Mouse (Mus musculus) myocyte (in vitro differentiated cells): ENCODE measurements at regions not wholly inside any gene's neighbourhood (a gene's known extent, or its start where the extent isn't known, plus 50 kb on each side); places are given as distances from the start of the nearest gene placed in this dataset.

Experiments used
- H3K27me3 ChIP-seq: one replicate; pipeline ENCODE4 v1.6.1; 2011; ENCODE audit not compliant: control insufficient read depth, insufficient read depth, insufficient read length
- H3K36me3 ChIP-seq: one replicate; pipeline ENCODE4 v1.6.1; 2011; ENCODE audit not compliant: control insufficient read depth, insufficient read depth
- H3K4me2 ChIP-seq: one replicate; pipeline ENCODE4 v1.6.1; 2011; ENCODE audit warnings: low read depth, control low read depth
- H3K4me3 ChIP-seq: one replicate; pipeline ENCODE4 v1.5.1; 2011; ENCODE audit warnings: mild to moderate bottlenecking, control low read depth, moderate library complexity
- H3K79me2 ChIP-seq: one replicate; pipeline ENCODE4 v1.6.1; 2011; ENCODE audit not compliant: control insufficient read depth, insufficient read depth
- H3ac ChIP-seq: one replicate; pipeline ENCODE4 v1.6.1; 2011; ENCODE audit not compliant: control insufficient read depth, insufficient read length
- CEBPB ChIP-seq: IDR thresholded peaks from 2 replicates; pipeline ENCODE4 v1.6.1; 2011; ENCODE audit warnings: mild to moderate bottlenecking, moderate library complexity; ENCODE audit not compliant: poor library complexity, insufficient read depth, severe bottlenecking
- E2F4 ChIP-seq: IDR thresholded peaks from one replicate; pipeline ENCODE4 v1.6.1; 2011; ENCODE audit warnings: mild to moderate bottlenecking, control low read depth, moderate library complexity; ENCODE audit not compliant: insufficient read depth
- MAX ChIP-seq: IDR thresholded peaks from one replicate; pipeline ENCODE4 v1.6.1; 2011; ENCODE audit warnings: low read depth, mild to moderate bottlenecking, control low read depth
- MYOD1 ChIP-seq, 3 experiments: IDR thresholded peaks; one replicate each; pipeline ENCODE4 v1.6.1; 2011; ENCODE audit warnings: control low read depth in 2 of 3, low read depth in 2 of 3, mild to moderate bottlenecking in 2 of 3, moderate library complexity in 1 of 3; ENCODE audit not compliant: insufficient read length in 2 of 3, control insufficient read depth in 1 of 3
- MYOG ChIP-seq, 3 experiments: IDR thresholded peaks; one replicate each; pipeline ENCODE4 v1.6.1; 2011; ENCODE audit warnings: control low read depth in 2 of 3, low read depth in 2 of 3, mild to moderate bottlenecking in 2 of 3; ENCODE audit not compliant: insufficient read length in 2 of 3, control insufficient read depth in 1 of 3, insufficient read depth in 1 of 3
- POLR2A ChIP-seq: IDR thresholded peaks from one replicate; pipeline ENCODE4 v1.6.1; 2011; ENCODE audit warnings: low read depth, mild to moderate bottlenecking, control low read depth, moderate library complexity; ENCODE audit not compliant: insufficient read length
- POLR2AphosphoS2 ChIP-seq: IDR thresholded peaks from one replicate; pipeline ENCODE4 v1.6.1; 2011; ENCODE audit warnings: low read depth, control low read depth; ENCODE audit not compliant: insufficient read length
- REST ChIP-seq: IDR thresholded peaks from one replicate; pipeline ENCODE4 v1.6.1; 2011; ENCODE audit warnings: mild to moderate bottlenecking, control low read depth, moderate library complexity; ENCODE audit not compliant: insufficient read depth, insufficient read length
- SRF ChIP-seq: IDR thresholded peaks from one replicate; pipeline ENCODE4 v1.6.1; 2011; ENCODE audit warnings: low read depth; ENCODE audit not compliant: control insufficient read depth, insufficient read length
- TCF12 ChIP-seq: IDR thresholded peaks from one replicate; pipeline ENCODE4 v1.6.1; 2011; ENCODE audit warnings: mild to moderate bottlenecking, control low read depth; ENCODE audit not compliant: poor library complexity, insufficient read depth, severe bottlenecking
- TCF3 ChIP-seq: IDR thresholded peaks from one replicate; pipeline ENCODE4 v1.6.1; 2011; ENCODE audit warnings: low read depth, control low read depth; ENCODE audit not compliant: insufficient read length
- USF1 ChIP-seq: IDR thresholded peaks from one replicate; pipeline ENCODE4 v1.6.1; 2011; ENCODE audit warnings: low read depth, mild to moderate bottlenecking, control low read depth, moderate library complexity

DNA sequence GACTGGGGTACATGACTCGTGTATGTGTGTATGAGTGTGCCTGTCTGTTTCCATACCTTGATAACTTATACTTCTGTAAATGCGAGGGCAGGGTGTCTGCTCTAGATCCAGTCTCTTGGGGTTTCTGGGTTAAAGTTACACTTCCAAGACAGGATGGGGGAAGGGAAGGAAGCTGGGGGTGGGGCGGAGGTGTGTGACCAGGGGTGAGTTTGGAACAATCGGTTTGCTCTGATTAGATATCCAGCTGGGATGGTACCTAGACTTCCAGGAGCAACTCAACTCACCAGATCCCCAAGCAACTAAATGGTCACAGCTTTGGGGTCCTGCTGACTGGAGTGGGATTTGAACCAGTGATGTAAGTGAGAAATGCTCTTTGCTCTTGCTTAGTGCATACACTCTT, 551.6 kb downstream of the Bcl11a start:
- no peak overlapping the region for H3ac ChIP-seq
- H3K4me2 ChIP-seq, result no peak overlapping the region
- H3K27me3 ChIP-seq, result no peaks in the 10 kb centered on the region
- TF ChIP-seq TCF12 (no peak), MAX (no peak), CEBPB (no peak), REST (no peak), USF1 (no peak), POLR2AphosphoS2 (no peak), MYOG (IDR thresholded peaks at IDR 0.05; ENCODE audit: control insufficient read depth in 1 of 3, insufficient read depth in 1 of 3, insufficient read length in 2 of 3, low read depth in 2 of 3) (no peak), SRF (no peak), MYOD1 (IDR thresholded peaks at IDR 0.05; ENCODE audit: control insufficient read depth in 1 of 3, insufficient read length in 2 of 3, low read depth in 2 of 3) (no peak), POLR2A (no peak), E2F4 (no peak), TCF3 (no peak)
- no peaks in the 10 kb centered on the region for H3K36me3 ChIP-seq
- no peak overlapping the region for H3K4me3 ChIP-seq
- H3K79me2 ChIP-seq, result no peaks in the 10 kb centered on the region

- no peaks in the 10 kb centered on the region for H3K79me2 ChIP-seq
- H3K4me3 ChIP-seq, result no peak overlapping the region
- TF ChIP-seq MYOG (IDR thresholded peaks at IDR 0.05; ENCODE audit: control insufficient read depth in 1 of 3, insufficient read depth in 1 of 3, insufficient read length in 2 of 3, low read depth in 2 of 3), result no peak
- TF ChIP-seq TCF3, result no peak
- TF ChIP-seq TCF12, result no peak
- TF ChIP-seq E2F4, result no peak
- TF ChIP-seq POLR2A, result no peak
- TF ChIP-seq SRF, result no peak
- no peak for TF ChIP-seq REST
- no peak for TF ChIP-seq CEBPB
- no peak overlapping the region for H3K4me2 ChIP-seq
- H3K27me3 ChIP-seq, result no peaks in the 10 kb centered on the region
- no peaks in the 10 kb centered on the region for H3K36me3 ChIP-seq
- no peak overlapping the region for H3ac ChIP-seq
Observed at GRCm38 (mm10) chr11:24630403-24630900, 552.6 kb downstream of the Bcl11a start.

DNA sequence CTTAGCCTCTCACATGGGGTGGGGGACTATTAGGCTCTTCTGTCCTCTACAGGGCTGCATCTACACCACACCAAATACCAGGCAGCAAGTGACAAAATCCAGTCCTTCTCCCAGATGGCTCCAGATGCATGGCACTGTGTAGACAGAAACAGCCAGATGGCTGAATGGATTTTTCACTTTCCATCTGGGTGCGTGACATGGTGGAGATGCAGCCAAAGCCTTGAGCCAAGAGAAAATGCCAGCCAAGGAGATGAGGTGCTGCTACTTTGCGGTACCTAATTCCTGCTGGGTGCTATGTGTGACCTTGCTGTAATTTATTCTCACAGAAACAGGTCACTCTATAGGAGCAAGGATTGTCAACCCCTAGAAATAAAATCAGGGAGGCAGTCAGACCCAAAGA, 553.8 kb downstream of the Bcl11a start:
- H3K79me2 ChIP-seq, result no peaks in the 10 kb centered on the region
- H3K27me3 ChIP-seq, result no peaks in the 10 kb centered on the region
- H3K4me3 ChIP-seq, result no peak overlapping the region
- H3ac ChIP-seq, result no peak overlapping the region
- H3K36me3 ChIP-seq, result no peaks in the 10 kb centered on the region
- no peak overlapping the region for H3K4me2 ChIP-seq
- no peak for TF ChIP-seq E2F4
- TF ChIP-seq MYOG (IDR thresholded peaks at IDR 0.05; ENCODE audit: control insufficient read depth in 1 of 3, insufficient read depth in 1 of 3, insufficient read length in 2 of 3, low read depth in 2 of 3), result no peak
- TF ChIP-seq REST, result no peak
- TF ChIP-seq SRF, result no peak
- TF ChIP-seq MYOD1 (IDR thresholded peaks at IDR 0.05; ENCODE audit: control insufficient read depth in 1 of 3, insufficient read length in 2 of 3, low read depth in 2 of 3), result no peak
- TF ChIP-seq TCF3, result no peak
- no peak for TF ChIP-seq USF1
- no peak for TF ChIP-seq POLR2A
- no peak for TF ChIP-seq MAX
- TF ChIP-seq TCF12, result no peak
- TF ChIP-seq POLR2AphosphoS2, result no peak
- TF ChIP-seq CEBPB, result no peak

DNA sequence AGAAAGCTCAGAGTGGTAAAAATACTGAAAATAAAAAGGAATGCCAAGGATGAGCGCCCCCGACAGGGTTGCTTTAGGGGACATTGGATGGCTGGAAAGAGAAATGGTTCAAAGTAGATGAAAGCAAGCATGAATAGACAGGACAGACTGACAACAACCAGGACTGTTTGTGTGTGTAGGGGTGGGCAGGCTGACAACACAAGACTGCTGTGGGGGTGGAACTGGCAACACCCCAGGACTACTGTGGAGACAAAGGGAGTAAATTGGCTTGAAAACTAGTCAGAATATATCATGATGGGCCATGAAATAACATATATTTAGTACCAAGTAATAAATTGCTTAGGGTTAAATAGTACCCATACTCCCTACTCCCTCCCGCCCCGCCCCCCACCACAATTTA, 558.9 kb downstream of the Bcl11a start:
- no peaks in the 10 kb centered on the region for H3K36me3 ChIP-seq
- TF ChIP-seq MAX (no peak), REST (no peak), USF1 (no peak), SRF (no peak), POLR2AphosphoS2 (no peak), CEBPB (no peak), MYOD1 (IDR thresholded peaks at IDR 0.05; ENCODE audit: control insufficient read depth in 1 of 3, insufficient read length in 2 of 3, low read depth in 2 of 3) (no peak), E2F4 (no peak), TCF3 (no peak), MYOG (IDR thresholded peaks at IDR 0.05; ENCODE audit: control insufficient read depth in 1 of 3, insufficient read depth in 1 of 3, insufficient read length in 2 of 3, low read depth in 2 of 3) (no peak)
- no peaks in the 10 kb centered on the region for H3K27me3 ChIP-seq
- no peak overlapping the region for H3K4me2 ChIP-seq
- H3K79me2 ChIP-seq, result no peaks in the 10 kb centered on the region
- no peak overlapping the region for H3ac ChIP-seq
- no peak overlapping the region for H3K4me3 ChIP-seq
